Mouse (Mus musculus) heart, embryonic 16.5 days (tissue): ENCODE measurements at regions not wholly inside any gene's neighbourhood (a gene's known extent, or its start where the extent isn't known, plus 50 kb on each side); places are given as distances from the start of the nearest gene placed in this dataset.

Source experiments
- ATAC-seq: fragments of 200-750 bp; cut with Nextera tagmentation; replicated peaks from 2 replicates; pipeline ENCODE4 v1.8.0; 2017; ENCODE audit warnings: moderate number of reproducible peaks; ENCODE audit not compliant: insufficient read depth, low FRiP score; ENCODE audit errors: extremely low read depth
- H3K27ac ChIP-seq: fragments of 300-500 bp; sonication (generic); 2 replicates; pipeline ENCODE4 v1.5.1; 2014; ENCODE audit warnings: mild to moderate bottlenecking, low read length, control low read depth, moderate library complexity
- H3K27me3 ChIP-seq: fragments of 300-500 bp; sonication (generic); 2 replicates; pipeline ENCODE4 v1.6.1; 2014; ENCODE audit warnings: low read length, mixed read lengths; ENCODE audit not compliant: control insufficient read depth, insufficient read depth
- H3K36me3 ChIP-seq: fragments of 300-500 bp; sonication (generic); 2 replicates; pipeline ENCODE4 v1.6.1; 2014; ENCODE audit not compliant: control insufficient read depth, insufficient read depth
- H3K4me1 ChIP-seq: fragments of 300-500 bp; sonication (generic); 2 replicates; pipeline ENCODE4 v1.6.1; 2014; ENCODE audit warnings: low read length, mixed read lengths; ENCODE audit not compliant: control insufficient read depth, insufficient read depth
- H3K4me2 ChIP-seq: fragments of 300-500 bp; sonication (generic); 2 replicates; pipeline ENCODE4 v1.6.1; 2014; ENCODE audit warnings: low read depth, mild to moderate bottlenecking, control low read depth, low read length
- H3K4me3 ChIP-seq: fragments of 300-500 bp; sonication (generic); 2 replicates; pipeline ENCODE4 v1.5.1; 2014; ENCODE audit warnings: mild to moderate bottlenecking, control low read depth, low read length
- H3K9ac ChIP-seq: fragments of 300-500 bp; sonication (generic); 2 replicates; pipeline ENCODE4 v1.6.1; 2014; ENCODE audit warnings: low read length, control low read depth
- H3K9me3 ChIP-seq: fragments of 300-500 bp; sonication (generic); replicated peaks from 2 replicates; pipeline ENCODE4 v1.6.1; 2016; ENCODE audit warnings: low read length; ENCODE audit not compliant: control insufficient read depth
- WGBS: fragments of 180-500 bp; shearing (Covaris S2); extraction: QIAGEN DNeasy Blood & Tissue Kit; methylation state at CpG from one replicate; pipeline ENCODE4 v1.1.7; 2014; 5-methylcytosine and 5-hydroxymethylcytosine counted together

- no peak for ATAC-seq
- 60% methylated on average over 5 of the region's 5 CpGs for WGBS
- Histone ChIP-seq H3K4me3 (no peak overlapping the region), H3K9me3 (no peaks in the 10 kb centered on the region), H3K4me1 (no peaks in the 10 kb centered on the region), H3K4me2 (no peak overlapping the region), H3K27ac (no peak overlapping the region), H3K36me3 (no peaks in the 10 kb centered on the region), H3K27me3 (no peaks in the 10 kb centered on the region), H3K9ac (no peak overlapping the region)
Observed at GRCm38 (mm10) chr13:26235941-26236340, 534.0 kb downstream of the Hdgfl1 start.

GRCm38 (mm10) chr13:26234703-26235102 lies 535.3 kb downstream of the Hdgfl1 start:
- Histone ChIP-seq H3K9me3 (no peaks in the 10 kb centered on the region), H3K4me3 (no peak overlapping the region), H3K36me3 (no peaks in the 10 kb centered on the region), H3K4me2 (no peak overlapping the region), H3K9ac (no peak overlapping the region), H3K27me3 (no peaks in the 10 kb centered on the region), H3K27ac (no peak overlapping the region), H3K4me1 (no peaks in the 10 kb centered on the region)
- 39% methylated on average over 1 of the region's 1 CpGs for WGBS
- ATAC-seq, result no peak

- no peak overlapping the region for H3K4me2 ChIP-seq
- H3K9ac ChIP-seq, result no peak overlapping the region
- no peaks in the 10 kb centered on the region for H3K4me1 ChIP-seq
- ATAC-seq, result no peak
- H3K27me3 ChIP-seq, result no peaks in the 10 kb centered on the region
- no peaks in the 10 kb centered on the region for H3K9me3 ChIP-seq
- H3K36me3 ChIP-seq, result no peaks in the 10 kb centered on the region
- no peak overlapping the region for H3K27ac ChIP-seq
- WGBS, result 64% methylated on average over 3 of the region's 3 CpGs
- no peak overlapping the region for H3K4me3 ChIP-seq
Observed at GRCm38 (mm10) chr13:26217299-26217698, 552.7 kb downstream of the Hdgfl1 start.

- Histone ChIP-seq H3K27me3 (no peaks in the 10 kb centered on the region), H3K4me2 (no peak overlapping the region), H3K4me3 (no peak overlapping the region), H3K9me3 (no peaks in the 10 kb centered on the region), H3K36me3 (no peaks in the 10 kb centered on the region), H3K4me1 (no peaks in the 10 kb centered on the region), H3K9ac (no peak overlapping the region), H3K27ac (no peak overlapping the region)
- no peak for ATAC-seq
Observed at GRCm38 (mm10) chr13:26216579-26216978, 553.4 kb downstream of the Hdgfl1 start.

GRCm38 (mm10) chr13:26205532-26206105 lies 564.3 kb downstream of the Hdgfl1 start:
- H3K4me2 ChIP-seq, result no peak overlapping the region
- no peaks in the 10 kb centered on the region for H3K9me3 ChIP-seq
- H3K9ac ChIP-seq, result no peak overlapping the region
- H3K27me3 ChIP-seq, result no peaks in the 10 kb centered on the region
- WGBS, result 58% methylated on average over 1 of the region's 1 CpGs
- no peak overlapping the region for H3K27ac ChIP-seq
- no peaks in the 10 kb centered on the region for H3K36me3 ChIP-seq
- H3K4me1 ChIP-seq, result no peaks in the 10 kb centered on the region
- H3K4me3 ChIP-seq, result no peak overlapping the region
- ATAC-seq, result no peak; the same call in 1 of the 2 replicates

GRCm38 (mm10) chr13:26194646-26195045 lies 575.3 kb downstream of the Hdgfl1 start:
- 80% methylated on average over 4 of the region's 4 CpGs for WGBS
- no peak overlapping the region for H3K27ac ChIP-seq
- no peaks in the 10 kb centered on the region for H3K9me3 ChIP-seq
- ATAC-seq, result no peak
- H3K4me2 ChIP-seq, result no peak overlapping the region
- no peaks in the 10 kb centered on the region for H3K27me3 ChIP-seq
- no peak overlapping the region for H3K9ac ChIP-seq
- H3K4me1 ChIP-seq, result no peaks in the 10 kb centered on the region
- no peaks in the 10 kb centered on the region for H3K36me3 ChIP-seq
- H3K4me3 ChIP-seq, result no peak overlapping the region

- Histone ChIP-seq H3K27me3 (no peaks in the 10 kb centered on the region), H3K27ac (no peak overlapping the region), H3K9ac (no peak overlapping the region), H3K4me1 (no peaks in the 10 kb centered on the region), H3K9me3 (no peaks in the 10 kb centered on the region), H3K4me2 (no peak overlapping the region), H3K4me3 (no peak overlapping the region), H3K36me3 (no peaks in the 10 kb centered on the region)
- WGBS, result 92% methylated on average over 4 of the region's 4 CpGs
- ATAC-seq, result no peak
Observed at GRCm38 (mm10) chr13:26183879-26184278, 586.1 kb downstream of the Hdgfl1 start.

- 84% methylated on average over 2 of the region's 2 CpGs for WGBS
- Histone ChIP-seq H3K9me3 (no peaks in the 10 kb centered on the region), H3K27ac (no peak overlapping the region), H3K36me3 (no peaks in the 10 kb centered on the region), H3K27me3 (no peaks in the 10 kb centered on the region), H3K4me3 (no peak overlapping the region), H3K9ac (no peak overlapping the region), H3K4me1 (peaks cover 3% of the 10 kb centered on the region), H3K4me2 (no peak overlapping the region)
- no peak for ATAC-seq
Observed at GRCm38 (mm10) chr13:26171891-26172482, 598.0 kb downstream of the Hdgfl1 start.

GRCm38 (mm10) chr13:26169641-26170040 lies 600.3 kb downstream of the Hdgfl1 start:
- Histone ChIP-seq H3K27ac (peak overlapping the region; percentile 16; the same call in 1 of the 2 replicates), H3K27me3 (no peaks in the 10 kb centered on the region)

More at GRCm38 (mm10) chr13:26169641-26170040, 600.3 kb downstream of the Hdgfl1 start:
- peak; percentile 41 for ATAC-seq
- Histone ChIP-seq H3K4me1 (peaks cover 3% of the 10 kb centered on the region), H3K36me3 (no peaks in the 10 kb centered on the region), H3K4me3 (no peak overlapping the region), H3K4me2 (no peak overlapping the region), H3K9ac (no peak overlapping the region), H3K9me3 (no peaks in the 10 kb centered on the region)
- 38% methylated on average over 2 of the region's 2 CpGs for WGBS
